Mouse (Mus musculus) liver, embryonic 15.5 days (tissue): ENCODE data around the gene Mvp. TPM values are rescaled to one million over a fixed set of nuclear protein-coding genes. Genes with fewer than 3 reads are reported as not detected.

Source experiments
- ATAC-seq: fragments of 200-750 bp; cut with Nextera tagmentation; 2 replicates; pipeline ENCODE4 v1.8.0; 2017; ENCODE audit warnings: moderate number of reproducible peaks, mild to moderate bottlenecking, moderate library complexity; ENCODE audit not compliant: insufficient read depth
- H3K27ac ChIP-seq: fragments of 300-500 bp; sonication (generic); replicated peaks from 2 replicates; pipeline ENCODE4 v1.5.1; 2015; ENCODE audit warnings: mild to moderate bottlenecking, inconsistent platforms
- H3K27me3 ChIP-seq: fragments of 300-500 bp; sonication (generic); 2 replicates; pipeline ENCODE4 v1.6.1; 2015; ENCODE audit warnings: mild to moderate bottlenecking, inconsistent platforms
- H3K36me3 ChIP-seq: fragments of 300-500 bp; sonication (generic); replicated peaks from 2 replicates; pipeline ENCODE4 v1.6.1; 2015; ENCODE audit warnings: moderate library complexity, mild to moderate bottlenecking, inconsistent platforms
- H3K4me1 ChIP-seq: fragments of 300-500 bp; sonication (generic); replicated peaks from 2 replicates; pipeline ENCODE4 v1.6.1; 2015; ENCODE audit warnings: inconsistent platforms
- H3K4me2 ChIP-seq: fragments of 300-500 bp; sonication (generic); 2 replicates; pipeline ENCODE4 v1.6.1; 2015; ENCODE audit warnings: moderate library complexity, mild to moderate bottlenecking, inconsistent platforms
- H3K4me3 ChIP-seq: fragments of 300-500 bp; sonication (generic); replicated peaks from 2 replicates; pipeline ENCODE4 v1.5.1; 2015; ENCODE audit warnings: mild to moderate bottlenecking, inconsistent platforms
- H3K9ac ChIP-seq: fragments of 300-500 bp; sonication (generic); 2 replicates; pipeline ENCODE4 v1.6.1; 2015; ENCODE audit warnings: moderate library complexity, mild to moderate bottlenecking, inconsistent platforms
- H3K9me3 ChIP-seq: fragments of 300-500 bp; sonication (generic); replicated peaks from 2 replicates; pipeline ENCODE4 v1.6.1; 2016; ENCODE audit warnings: inconsistent platforms
- WGBS: fragments of 180-500 bp; shearing (Covaris S2); methylation state at CpG from one replicate; pipeline ENCODE4 v1.1.7; 2015; ENCODE audit warnings: mixed read lengths; ENCODE audit not compliant: insufficient replicate concordance; 5-methylcytosine and 5-hydroxymethylcytosine counted together
- microRNA-seq: library from miRNA; unstranded; fragments of <30 nt; microRNA quantifications from one replicate; pipeline ENCODE4, GENCODE M21; 2016
- polyA plus RNA-seq: library from polyadenylated mRNA; unstranded; fragments of >200 nt; fragmentation: Nextera tagmentation; extraction: Ambion mirVana; gene quantifications from 2 replicates; pipeline ENCODE4 v1.2.1, GENCODE M21; 2015

Mvp gene
- polyA plus RNA-seq, 1 experiment from 2014 or later: 9.2 TPM

GRCm38 (mm10) chr7:126948626-126949025 is 65.8 kb downstream of the Mvp start:
- no peak overlapping the region for H3K27ac ChIP-seq
- WGBS: 70% methylated on average over 10 of the region's 10 CpGs

GRCm38 (mm10) chr7:126946530-126946929 is 67.9 kb downstream of the Mvp start:
- Histone ChIP-seq H3K36me3 (no peaks in the 10 kb centered on the region; the same call in 1 of the 2 replicates), H3K4me1 (peaks cover 19% of the 10 kb centered on the region), H3K9me3 (no peaks in the 10 kb centered on the region), H3K27me3 (peaks cover 32% of the 10 kb centered on the region), H3K4me3 (no peak overlapping the region), H3K9ac (no peak overlapping the region), H3K27ac (no peak overlapping the region), H3K4me2 (no peak overlapping the region)
- no peak for ATAC-seq
- WGBS: 41% methylated on average over 3 of the region's 3 CpGs

More at GRCm38 (mm10) chr7:126948626-126949025, 65.8 kb downstream of the Mvp start:
- no peak overlapping the region for H3K9ac ChIP-seq
- no peaks in the 10 kb centered on the region for H3K9me3 ChIP-seq
- H3K4me2 ChIP-seq: no peak overlapping the region
- H3K4me1 ChIP-seq: peaks cover 20% of the 10 kb centered on the region
- H3K4me3 ChIP-seq: no peak overlapping the region
- no peak for ATAC-seq
- H3K36me3 ChIP-seq: no peaks in the 10 kb centered on the region; the same call in 1 of the 2 replicates
- H3K27me3 ChIP-seq: peaks cover 52% of the 10 kb centered on the region

- 71% methylated on average over 5 of the region's 5 CpGs for WGBS
- Histone ChIP-seq H3K9ac (no peak overlapping the region), H3K4me1 (peaks cover 12% of the 10 kb centered on the region; the same call in 1 of the 2 replicates), H3K9me3 (no peaks in the 10 kb centered on the region), H3K36me3 (peaks cover 9% of the 10 kb centered on the region), H3K27ac (no peak overlapping the region), H3K4me3 (no peak overlapping the region), H3K4me2 (no peak overlapping the region), H3K27me3 (no peaks in the 10 kb centered on the region)
- ATAC-seq: no peak
These were observed 72.6 kb downstream of the Mvp start for GRCm38 (mm10) chr7:126941801-126942200.

GRCm38 (mm10) chr7:126941171-126941570 is 73.2 kb downstream of the Mvp start:
- Histone ChIP-seq H3K9me3 (no peaks in the 10 kb centered on the region), H3K27me3 (no peaks in the 10 kb centered on the region), H3K4me3 (no peak overlapping the region), H3K4me2 (no peak overlapping the region), H3K4me1 (peaks cover 12% of the 10 kb centered on the region; the same call in 1 of the 2 replicates), H3K36me3 (peaks cover 14% of the 10 kb centered on the region), H3K9ac (no peak overlapping the region), H3K27ac (no peak overlapping the region)
- ATAC-seq: no peak
- WGBS: 53% methylated on average over 6 of the region's 6 CpGs

Small RNA genes within 50 kb of the gene (microRNA-seq; reads per million reads assigned to microRNA genes)
- not detected for gene Gm44343

Other genes starting within 250 kb of the Mvp start
- gene Gdpd3, start 248.3 kb downstream of the Mvp start, polyA plus RNA-seq: 0.74 and 0.84 TPM in 2 replicates
- gene Ypel3, start 237.7 kb downstream of the Mvp start, polyA plus RNA-seq: 103 and 119 TPM in 2 replicates
- 0.50 and 0.79 TPM in 2 replicates for gene Tbx6, start 233.1 kb downstream of the Mvp start, polyA plus RNA-seq
- 107 and 113 TPM in 2 replicates for gene Ppp4c, start 222.1 kb downstream of the Mvp start, polyA plus RNA-seq
- not detected in 2 replicates for gene Fam57b, start 217.0 kb downstream of the Mvp start, polyA plus RNA-seq
- not detected in 2 replicates for gene 4930451I11Rik, start 183.0 kb downstream of the Mvp start, polyA plus RNA-seq
- 0.09 TPM in 1 of 2 replicates, not detected in the other for gene Doc2a, start 167.2 kb downstream of the Mvp start, polyA plus RNA-seq
- 8.6 and 13.6 TPM in 2 replicates for gene Hirip3, start 152.6 kb downstream of the Mvp start, polyA plus RNA-seq
- 29.4 and 33.9 TPM in 2 replicates for gene Ino80e, start 152.2 kb downstream of the Mvp start, polyA plus RNA-seq
- 11.3 and 12.9 TPM in 2 replicates for gene Taok2, start 129.9 kb downstream of the Mvp start, polyA plus RNA-seq
- gene Tmem219, start 91.7 kb downstream of the Mvp start, polyA plus RNA-seq: 17.0 and 19.3 TPM in 2 replicates
- gene Kctd13, start 85.7 kb downstream of the Mvp start, polyA plus RNA-seq: 4.1 and 5.0 TPM in 2 replicates
- not detected in 2 replicates for gene Asphd1, start 65.0 kb downstream of the Mvp start, polyA plus RNA-seq
- gene Sez6l2, start 64.1 kb downstream of the Mvp start, polyA plus RNA-seq: 0.07 and 0.12 TPM in 2 replicates
- gene Cdipt, start 38.7 kb downstream of the Mvp start, polyA plus RNA-seq: 44.8 and 51.7 TPM in 2 replicates
- gene Cdiptos, start 38.5 kb downstream of the Mvp start, polyA plus RNA-seq: 0.46 and 0.63 TPM in 2 replicates
- gene Pagr1b, start 1.9 kb upstream of the Mvp start, polyA plus RNA-seq: not detected in 2 replicates
- gene Pagr1a, start 2.7 kb upstream of the Mvp start, polyA plus RNA-seq: 32.8 and 39.1 TPM in 2 replicates
- gene Gm42742, start 6.5 kb upstream of the Mvp start, polyA plus RNA-seq: 3.6 and 4.0 TPM in 2 replicates
- gene Prrt2, start 6.6 kb upstream of the Mvp start, polyA plus RNA-seq: 0.13 and 0.56 TPM in 2 replicates
- 38.1 and 45.7 TPM in 2 replicates for gene Maz, start 12.4 kb upstream of the Mvp start, polyA plus RNA-seq
- gene Kif22, start 27.9 kb upstream of the Mvp start, polyA plus RNA-seq: 108 and 111 TPM in 2 replicates
- gene Zg16, start 72.7 kb upstream of the Mvp start, polyA plus RNA-seq: 0.24 and 0.33 TPM in 2 replicates
- 8.2 and 9.5 TPM in 2 replicates for gene AI467606, start 76.7 kb upstream of the Mvp start, polyA plus RNA-seq
- gene Qprt, start 107.6 kb upstream of the Mvp start, polyA plus RNA-seq: 65.5 and 76.7 TPM in 2 replicates
- gene Spn, start 123.2 kb upstream of the Mvp start, polyA plus RNA-seq: 6.7 and 6.8 TPM in 2 replicates
- gene Cd2bp2, start 181.4 kb upstream of the Mvp start, polyA plus RNA-seq: 18.0 and 21.5 TPM in 2 replicates
- gene Tbc1d10b, start 193.8 kb upstream of the Mvp start, polyA plus RNA-seq: 17.1 and 18.2 TPM in 2 replicates
- gene Mylpf, start 194.3 kb upstream of the Mvp start, polyA plus RNA-seq: 67.8 and 89.3 TPM in 2 replicates
- gene Zfp553, start 218.4 kb upstream of the Mvp start, polyA plus RNA-seq: 6.3 and 6.8 TPM in 2 replicates
- 9.4 and 9.7 TPM in 2 replicates for gene Sept1, start 218.5 kb upstream of the Mvp start, polyA plus RNA-seq
- 13.8 and 15.0 TPM in 2 replicates for gene Zfp771, start 229.7 kb upstream of the Mvp start, polyA plus RNA-seq
- gene Dctpp1, start 246.1 kb upstream of the Mvp start, polyA plus RNA-seq: 74.2 and 84.8 TPM in 2 replicates